Mouse (Mus musculus) neural tube, embryonic 11.5 days (tissue): ENCODE data around the gene 0610030E20Rik. TPM values are rescaled to one million over a fixed set of nuclear protein-coding genes. Genes with fewer than 3 reads are reported as not detected.

ENCODE experiments used
- ATAC-seq: fragments of 200-750 bp; cut with Nextera tagmentation; 2 replicates; pipeline ENCODE4 v1.8.0; 2017; ENCODE audit warnings: moderate number of reproducible peaks, mild to moderate bottlenecking, moderate TSS enrichment, moderate library complexity; ENCODE audit not compliant: insufficient read depth, low FRiP score, low TSS enrichment
- DNase-seq: peaks from one replicate; pipeline ENCODE4 v3.0.0-alpha.2; 2015; ENCODE audit warnings: low spot score
- H3K27ac ChIP-seq: fragments of 300-500 bp; sonication (generic); 2 replicates; pipeline ENCODE4 v1.5.1; 2014; ENCODE audit warnings: low read depth, mild to moderate bottlenecking, low read length
- H3K27me3 ChIP-seq: fragments of 300-500 bp; sonication (generic); 2 replicates; pipeline ENCODE4 v1.6.1; 2014; ENCODE audit warnings: mild to moderate bottlenecking, low read length, mixed read lengths; ENCODE audit not compliant: control insufficient read depth, insufficient read depth
- H3K36me3 ChIP-seq: fragments of 300-500 bp; sonication (generic); 2 replicates; pipeline ENCODE4 v1.6.1; 2014; ENCODE audit warnings: mild to moderate bottlenecking, low read length, moderate library complexity, mixed read lengths; ENCODE audit not compliant: control insufficient read depth, insufficient read depth
- H3K4me1 ChIP-seq: fragments of 300-500 bp; sonication (generic); 2 replicates; pipeline ENCODE4 v1.6.1; 2014; ENCODE audit warnings: low read length, mixed read lengths; ENCODE audit not compliant: control insufficient read depth, insufficient read depth
- H3K4me2 ChIP-seq: fragments of 300-500 bp; sonication (generic); 2 replicates; pipeline ENCODE4 v1.6.1; 2014; ENCODE audit warnings: low read depth, mild to moderate bottlenecking, moderate library complexity
- H3K4me3 ChIP-seq: fragments of 300-500 bp; sonication (generic); 2 replicates; pipeline ENCODE4 v1.5.1; 2014; ENCODE audit warnings: low read depth, low read length
- H3K9ac ChIP-seq: fragments of 300-500 bp; sonication (generic); 2 replicates; pipeline ENCODE4 v1.6.1; 2014; ENCODE audit warnings: mild to moderate bottlenecking, low read length
- H3K9me3 ChIP-seq: fragments of 300-500 bp; sonication (generic); 2 replicates; pipeline ENCODE4 v1.6.1; 2016; ENCODE audit warnings: low read length; ENCODE audit not compliant: control insufficient read depth
- whole genome bisulfite sequencing: fragments of 180-500 bp; shearing (Covaris S2); extraction: QIAGEN DNeasy Blood & Tissue Kit; methylation state at CpG from one replicate; pipeline ENCODE4 v1.1.7; 2014; 5-methylcytosine and 5-hydroxymethylcytosine counted together
- polyA plus RNA-seq: library from polyadenylated mRNA; unstranded; fragments of >200 nt; fragmentation: Nextera tagmentation; extraction: Ambion mirVana; gene quantifications from 2 replicates; pipeline ENCODE4 v1.2.1, GENCODE M21; 2014

0610030E20Rik gene
- polyA plus RNA-seq, 1 experiment from 2014 or later = 17.4 TPM

DNA sequence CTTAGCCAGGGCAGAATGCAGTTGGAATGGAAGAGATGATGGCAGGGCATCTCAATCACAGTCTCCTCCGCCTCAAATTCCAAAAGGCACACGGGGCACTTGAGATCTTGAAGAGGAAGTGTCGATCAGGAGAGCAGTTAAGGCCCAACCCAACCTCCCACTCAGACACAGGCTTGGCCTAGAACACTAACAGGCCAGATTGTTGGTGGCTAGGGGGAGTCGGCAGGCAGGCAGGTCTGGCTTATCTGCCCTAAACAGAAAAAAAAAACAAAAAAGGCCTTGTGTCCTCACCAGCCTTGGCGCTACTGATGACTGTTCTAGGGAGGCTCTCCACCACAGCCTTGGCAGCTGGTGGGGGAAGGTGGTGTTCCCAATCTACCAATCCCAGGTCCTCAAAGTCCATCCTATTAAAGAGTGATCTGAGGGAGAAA is 14.0 kb downstream of the 0610030E20Rik start:
- Histone ChIP-seq H3K27me3 (no peaks in the 10 kb centered on the region), H3K9me3 (no peaks in the 10 kb centered on the region), H3K4me2 (peak overlapping the region; percentile 85; the same call in 1 of the 2 replicates), H3K36me3 (peaks cover 4% of the 10 kb centered on the region; the same call in 1 of the 2 replicates), H3K27ac (no peak overlapping the region), H3K4me3 (peak overlapping the region; percentile 85), H3K9ac (peak overlapping the region; percentile 73), H3K4me1 (peaks cover 3% of the 10 kb centered on the region)
- DNase-seq = no peak
- WGBS = 70% methylated on average over 5 of the region's 5 CpGs
- no peak for ATAC-seq

DNA sequence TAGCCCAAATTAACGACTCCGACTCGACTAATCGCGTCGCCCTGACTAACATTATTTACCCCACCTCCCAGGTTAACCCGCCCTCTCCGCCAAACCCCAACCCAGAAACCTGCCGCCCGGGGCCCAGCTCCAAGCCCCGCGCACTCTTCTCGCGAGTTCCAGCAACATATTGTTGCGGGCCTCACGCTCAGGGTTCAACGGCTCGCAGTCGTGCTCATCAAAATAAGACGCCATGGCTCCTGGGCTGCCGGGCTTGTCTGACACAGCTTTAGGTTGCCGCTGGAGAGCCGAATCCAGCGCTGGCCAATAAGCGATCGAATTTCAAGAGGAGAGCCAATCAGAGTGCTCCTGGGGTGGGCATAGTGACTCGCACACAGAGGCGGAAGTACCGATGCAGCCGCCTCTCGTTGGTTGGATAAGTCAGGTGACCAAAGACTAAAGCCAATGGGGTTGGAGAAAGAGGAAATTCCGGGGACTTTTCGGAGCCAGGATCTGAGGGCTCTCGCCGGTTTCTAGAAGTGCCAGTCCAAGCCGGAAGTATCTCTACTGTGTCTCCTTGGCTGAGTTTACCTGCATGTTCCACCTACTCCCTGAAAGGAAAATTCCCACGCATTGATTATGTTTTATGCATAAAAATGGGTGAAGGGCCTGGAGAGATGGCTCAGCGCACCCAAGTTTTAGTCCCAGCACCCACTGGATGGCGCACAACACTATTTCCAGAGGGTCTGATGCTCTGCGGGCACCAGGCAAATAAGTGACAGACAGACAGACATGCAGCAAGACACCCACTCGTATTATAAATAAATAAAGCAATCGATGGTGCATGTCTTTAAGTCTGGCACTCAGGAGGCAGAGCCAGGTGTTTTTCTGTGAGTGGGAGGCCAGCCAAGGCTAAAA is 15.3 kb downstream of the 0610030E20Rik start:
- no peaks in the 10 kb centered on the region for H3K27me3 ChIP-seq
- peak overlapping the region; percentile 85 for H3K4me2 ChIP-seq
- ATAC-seq (peak; percentile 99), DNase-seq (peak; percentile 93)
- no peaks in the 10 kb centered on the region for H3K9me3 ChIP-seq
- peak overlapping the region; percentile 73 for H3K9ac ChIP-seq
- WGBS = 1% methylated on average over 42 of the region's 42 CpGs
- H3K4me3 ChIP-seq = peak overlapping the region; percentile 85
- peaks cover 4% of the 10 kb centered on the region; the same call in 1 of the 2 replicates for H3K36me3 ChIP-seq
- H3K4me1 ChIP-seq = peaks cover 3% of the 10 kb centered on the region
- no peak overlapping the region; the same call in 1 of the 2 replicates for H3K27ac ChIP-seq

DNA sequence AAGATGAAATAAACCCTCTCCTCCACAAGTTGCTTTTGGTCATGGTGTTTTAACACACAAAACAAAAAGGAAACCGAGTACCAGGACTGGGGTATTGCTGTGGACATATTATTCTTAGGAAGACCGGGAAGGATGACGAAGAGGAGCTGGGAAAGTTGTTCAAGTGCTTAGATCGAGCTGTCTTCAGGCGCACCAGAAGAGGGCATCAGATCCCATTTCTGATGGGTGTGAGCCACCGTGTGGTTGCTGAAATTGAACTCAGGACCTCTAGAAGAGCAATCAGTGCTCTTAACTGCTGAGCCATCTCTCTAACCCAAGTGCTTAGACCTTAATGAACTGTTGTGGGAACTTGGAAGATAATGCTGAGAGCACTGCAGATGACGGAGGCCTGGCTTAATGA is 16.9 kb downstream of the 0610030E20Rik start:
- no peak for ATAC-seq
- no peak overlapping the region for H3K4me3 ChIP-seq
- 0 out of 2 replicates have a peak, but pooled peaks cover 2% of the 10 kb centered on the region for H3K36me3 ChIP-seq
- no peaks in the 10 kb centered on the region for H3K9me3 ChIP-seq
- H3K27ac ChIP-seq = no peak overlapping the region
- H3K4me2 ChIP-seq = no peak overlapping the region
- H3K4me1 ChIP-seq = peaks cover 3% of the 10 kb centered on the region
- H3K9ac ChIP-seq = no peak overlapping the region
- H3K27me3 ChIP-seq = no peaks in the 10 kb centered on the region
- no peak for DNase-seq
- 51% methylated on average over 7 of the region's 7 CpGs for WGBS

DNA sequence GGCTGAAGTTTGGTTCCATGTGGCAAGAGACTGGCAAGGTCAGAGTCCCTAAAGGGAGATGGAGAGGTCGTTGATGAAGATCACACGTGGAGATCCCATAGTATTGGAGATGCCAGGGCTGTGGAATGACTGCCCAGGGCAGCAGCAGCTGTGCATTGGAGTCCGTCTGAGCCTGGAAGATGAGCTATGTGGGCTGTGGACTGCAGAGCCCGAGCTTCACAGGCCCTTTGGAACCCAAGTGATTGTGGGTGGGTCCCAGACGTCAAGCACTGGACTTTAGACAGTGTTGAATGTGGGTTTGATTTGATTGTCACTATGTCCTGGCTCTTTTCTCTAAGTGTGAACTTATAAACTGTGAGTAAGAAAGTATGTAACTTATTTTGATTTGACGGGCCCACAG is 17.9 kb downstream of the 0610030E20Rik start:
- Histone ChIP-seq H3K36me3 (no peaks in the 10 kb centered on the region), H3K9ac (no peak overlapping the region), H3K4me2 (no peak overlapping the region), H3K27ac (no peak overlapping the region), H3K9me3 (no peaks in the 10 kb centered on the region), H3K4me3 (no peak overlapping the region), H3K4me1 (peaks cover 3% of the 10 kb centered on the region), H3K27me3 (no peaks in the 10 kb centered on the region)
- ATAC-seq (no peak), DNase-seq (no peak)
- WGBS = 73% methylated on average over 6 of the region's 6 CpGs

DNA sequence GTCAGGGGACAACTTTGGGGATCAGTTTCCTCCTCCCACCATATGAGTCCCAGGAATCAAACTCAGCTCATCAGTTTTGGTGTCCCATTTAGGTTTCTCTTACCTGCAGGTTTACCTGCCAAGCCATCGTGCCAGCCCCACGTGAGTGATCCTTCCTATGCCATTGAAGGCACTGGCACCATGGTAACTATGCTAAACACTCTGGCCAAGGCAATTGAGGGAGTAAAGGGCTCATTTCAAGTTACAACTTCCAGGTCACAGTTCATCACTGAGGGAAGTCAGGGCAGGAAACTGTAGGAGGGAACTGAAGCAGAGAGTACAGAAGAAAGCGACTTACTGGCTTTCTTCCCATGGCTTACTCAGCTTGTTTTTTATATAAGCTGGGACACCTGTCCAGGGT is 19.2 kb downstream of the 0610030E20Rik start:
- Histone ChIP-seq H3K4me1 (peaks cover 3% of the 10 kb centered on the region), H3K27ac (no peak overlapping the region), H3K4me3 (no peak overlapping the region), H3K27me3 (no peaks in the 10 kb centered on the region), H3K9me3 (no peaks in the 10 kb centered on the region), H3K4me2 (no peak overlapping the region), H3K9ac (no peak overlapping the region), H3K36me3 (no peaks in the 10 kb centered on the region)
- ATAC-seq = no peak
- WGBS = 77% methylated on average over 3 of the region's 3 CpGs
- DNase-seq = no peak

DNA sequence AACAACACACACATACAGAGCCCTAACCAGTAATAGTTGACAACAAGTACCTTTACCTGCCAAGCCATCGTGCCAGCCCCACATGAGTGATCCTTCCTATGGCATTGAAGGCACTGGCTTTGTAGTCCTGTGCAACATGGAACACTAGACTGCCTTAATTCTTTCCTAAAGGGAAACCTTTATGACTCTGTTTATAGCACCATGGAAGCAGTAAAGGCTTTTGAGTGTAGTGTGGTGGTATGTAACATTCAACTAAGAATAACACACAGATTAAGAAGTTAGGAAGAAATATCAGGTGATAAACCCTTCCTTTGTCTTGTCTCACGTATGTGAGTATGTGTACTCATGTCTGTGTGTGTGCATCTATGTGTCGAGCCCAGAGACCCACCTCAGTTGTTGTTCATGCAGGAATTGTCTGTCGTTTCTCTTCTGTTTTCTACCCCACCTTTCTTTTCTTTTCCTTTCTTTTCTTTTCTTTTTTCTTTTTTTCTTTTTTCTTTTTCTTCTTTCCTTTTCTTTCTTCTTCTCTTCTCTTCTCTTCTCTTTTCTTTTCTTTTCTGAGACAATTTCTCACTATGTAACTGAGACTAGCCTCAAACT is 19.8 kb downstream of the 0610030E20Rik start, which contains the start of gene Rnf181:
Rnf181 (minus strand) TSS at position 113 of the 600 bp plus-strand sequence.
- Histone ChIP-seq H3K36me3 (no peaks in the 10 kb centered on the region), H3K4me1 (no peaks in the 10 kb centered on the region), H3K9me3 (no peaks in the 10 kb centered on the region), H3K27me3 (no peaks in the 10 kb centered on the region), H3K27ac (no peak within 1 kb of the TSS), H3K4me2 (no peak within 1 kb of the TSS), H3K9ac (no peak within 1 kb of the TSS), H3K4me3 (no peak within 1 kb of the TSS)
- DNase-seq = no peak
- ATAC-seq = no peak
- WGBS = 79% methylated on average over 4 of the region's 4 CpGs

DNA sequence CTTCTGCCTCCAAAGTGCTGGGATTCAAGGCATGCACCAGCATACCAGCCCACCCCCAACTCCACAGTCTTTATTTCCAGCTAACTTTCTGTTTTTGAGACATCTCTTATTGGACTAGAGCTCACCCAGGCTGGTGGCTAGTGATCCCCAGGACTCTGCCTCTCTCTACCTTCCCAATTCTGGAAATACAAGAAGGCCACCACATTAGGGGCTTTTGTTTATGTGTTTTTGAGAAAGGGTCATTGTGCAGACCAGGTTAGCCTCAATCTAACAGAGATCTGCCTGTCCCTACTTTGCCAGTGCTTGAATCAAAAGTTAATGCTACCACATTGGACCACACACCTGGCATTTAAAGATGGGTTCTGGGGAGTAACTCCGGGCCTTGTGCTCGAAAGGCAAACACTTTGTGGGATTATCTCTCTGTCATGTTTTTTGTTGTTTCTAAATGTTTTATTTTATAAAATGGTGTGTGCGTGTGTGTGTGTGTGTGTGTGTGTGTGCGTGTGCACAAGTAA is 20.4 kb downstream of the 0610030E20Rik start:
- H3K9me3 ChIP-seq = no peaks in the 10 kb centered on the region
- no peak overlapping the region for H3K9ac ChIP-seq
- no peaks in the 10 kb centered on the region for H3K4me1 ChIP-seq
- ATAC-seq = no peak
- WGBS = 87% methylated on average over 4 of the region's 4 CpGs
- H3K36me3 ChIP-seq = no peaks in the 10 kb centered on the region
- H3K27me3 ChIP-seq = no peaks in the 10 kb centered on the region
- DNase-seq = no peak
- H3K4me3 ChIP-seq = no peak overlapping the region
- no peak overlapping the region for H3K27ac ChIP-seq
- no peak overlapping the region for H3K4me2 ChIP-seq

DNA sequence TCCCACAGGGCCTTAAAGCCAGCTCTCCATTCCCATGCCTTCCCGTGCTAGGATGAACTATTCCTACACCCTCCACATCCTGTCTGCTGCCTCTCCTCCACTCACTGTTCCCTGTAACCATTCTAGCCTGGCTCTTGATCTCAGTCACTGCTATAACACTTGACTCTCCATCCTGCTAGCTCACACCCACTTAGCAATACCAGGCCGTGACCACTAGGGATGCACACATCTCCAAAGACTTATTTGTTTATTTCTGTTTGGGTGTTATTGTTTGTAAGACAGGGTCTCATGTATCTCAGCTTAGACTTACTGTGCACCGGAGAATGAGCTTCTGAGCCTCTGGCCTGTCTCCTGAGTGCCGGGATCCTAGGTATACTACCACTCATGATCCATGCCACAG is 22.4 kb downstream of the 0610030E20Rik start:
- Histone ChIP-seq H3K9ac (no peak overlapping the region), H3K4me1 (no peaks in the 10 kb centered on the region), H3K4me3 (no peak overlapping the region), H3K9me3 (no peaks in the 10 kb centered on the region), H3K4me2 (no peak overlapping the region), H3K27ac (no peak overlapping the region), H3K36me3 (no peaks in the 10 kb centered on the region), H3K27me3 (no peaks in the 10 kb centered on the region)
- DNase-seq = no peak
- no peak for ATAC-seq
- 82% methylated on average over 4 of the region's 4 CpGs for WGBS
